Mouse (Mus musculus) kidney, adult 8-10 months (tissue): ENCODE measurements around the gene Fth1.

Source experiments
- DNase-seq, 2 experiments: peaks; one replicate each; pipeline ENCODE4 v3.0.0; 2022

Gene Fth1

DNA sequence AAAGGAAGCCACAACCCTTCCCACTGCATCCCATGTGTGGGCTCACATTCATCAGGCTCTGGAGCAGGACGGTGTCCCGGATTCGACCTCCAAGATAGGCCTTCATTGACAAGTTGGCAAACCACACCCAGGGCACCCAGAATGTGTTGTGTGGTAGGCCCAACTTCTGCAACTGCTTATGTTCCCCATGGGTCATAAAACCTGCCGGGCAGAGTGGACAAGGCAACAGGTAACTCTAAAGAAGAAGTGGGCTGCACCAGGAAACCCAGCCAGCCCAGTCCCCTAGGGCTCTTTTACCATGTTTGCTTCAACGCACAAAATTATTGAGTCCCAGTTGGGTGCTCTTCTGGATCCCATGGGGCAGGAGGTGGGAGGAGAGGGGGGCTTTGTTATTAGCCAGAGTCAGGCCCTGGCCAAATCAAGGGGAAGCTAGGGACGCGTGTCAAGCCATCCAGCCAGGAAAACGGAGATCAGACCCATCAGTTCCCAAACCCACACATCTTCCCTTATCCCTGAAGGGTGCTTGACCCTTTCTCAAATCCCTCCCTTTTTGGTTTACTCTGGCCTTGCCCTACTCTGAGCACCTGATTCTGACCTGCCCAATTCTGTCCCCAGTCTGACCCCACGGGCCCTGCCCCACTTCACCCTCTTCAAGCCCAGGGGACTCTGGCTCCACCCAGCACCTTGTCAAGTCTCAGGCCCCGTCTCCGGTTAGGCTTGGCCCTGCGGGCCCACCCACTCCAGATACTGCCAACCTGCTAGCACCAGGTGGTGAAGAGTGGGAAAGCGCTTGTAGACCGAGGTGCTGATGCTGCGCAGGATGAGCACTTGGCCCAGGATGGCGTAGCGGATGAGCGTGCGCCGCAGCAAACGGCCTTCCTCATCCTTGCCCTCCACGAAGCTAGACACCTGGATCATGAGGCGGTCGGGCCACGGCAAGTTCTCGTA lies 11.9 kb downstream of the Fth1 start:
- DNase-seq, result no peak

DNA sequence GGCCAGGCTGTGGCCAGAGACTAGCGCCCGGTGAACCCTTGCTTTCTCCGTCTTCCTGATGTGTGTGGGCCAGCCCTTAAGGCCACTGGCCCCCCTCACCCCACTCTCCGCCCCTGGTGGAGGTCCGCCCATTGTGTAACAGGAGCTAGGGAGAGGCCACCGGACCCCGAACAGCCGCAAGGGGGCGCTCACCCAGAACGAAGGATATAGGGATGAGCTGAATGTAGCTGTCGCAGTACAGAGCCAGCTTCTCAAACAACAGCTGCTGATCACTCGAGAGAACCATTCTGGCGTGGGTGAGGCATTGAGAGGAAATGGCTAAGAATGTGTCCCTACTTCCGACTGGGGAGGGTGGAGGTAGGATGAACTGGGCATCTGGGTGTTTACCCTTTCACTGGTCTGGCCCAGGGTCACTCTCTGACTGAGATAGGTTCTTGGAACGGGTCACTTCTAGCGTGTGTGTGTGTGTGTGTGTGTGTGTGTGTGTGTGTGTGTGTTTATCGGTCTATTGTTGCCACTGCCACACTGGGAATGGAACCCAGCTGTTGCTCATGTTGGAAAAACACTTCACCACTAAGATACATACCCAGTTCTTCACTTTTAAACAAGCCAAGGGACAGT lies 12.7 kb downstream of the Fth1 start:
- peak; percentile 81 to 91 for DNase-seq

DNA sequence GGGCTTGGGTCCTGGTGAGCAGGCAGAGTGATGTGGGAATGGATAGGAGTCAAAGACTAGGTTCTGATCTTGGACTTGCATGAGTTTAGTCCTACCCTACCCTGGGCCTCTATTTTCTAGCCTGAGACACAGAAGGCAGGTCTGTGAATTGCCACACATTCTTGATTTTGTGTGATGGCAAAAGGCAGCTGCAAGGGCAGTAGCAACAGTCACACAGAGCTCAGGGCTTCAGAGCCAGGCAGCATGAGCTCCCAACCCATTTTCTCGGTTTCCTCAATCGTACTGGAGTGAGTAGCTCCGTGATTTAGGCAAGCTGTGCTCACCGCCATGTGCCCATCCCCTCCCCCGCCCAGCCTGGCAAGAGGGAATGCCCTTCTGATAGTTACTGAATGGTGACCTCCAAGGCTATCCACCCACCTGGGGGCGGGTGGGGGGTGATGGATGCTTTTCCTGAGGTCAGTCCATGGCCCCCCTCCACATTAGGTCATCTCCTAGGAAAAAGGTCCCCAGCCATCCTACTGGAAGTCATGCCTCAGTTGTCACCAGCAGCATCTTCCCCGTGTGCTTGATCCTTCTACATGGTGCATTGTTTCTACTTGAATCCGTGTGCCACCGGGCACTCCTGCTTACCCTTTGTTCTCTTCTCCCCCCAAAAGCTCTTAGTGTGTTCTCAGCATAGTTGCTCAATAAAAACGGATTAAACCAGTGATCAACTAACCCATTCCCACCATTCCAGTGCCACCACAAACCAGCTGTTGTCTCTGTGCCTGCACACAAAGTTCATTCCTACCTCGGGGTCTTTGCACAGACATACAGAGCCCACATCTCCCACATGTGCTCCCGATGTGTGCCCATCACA lies 17.0 kb downstream of the Fth1 start:
- DNase-seq, result no peak

DNA sequence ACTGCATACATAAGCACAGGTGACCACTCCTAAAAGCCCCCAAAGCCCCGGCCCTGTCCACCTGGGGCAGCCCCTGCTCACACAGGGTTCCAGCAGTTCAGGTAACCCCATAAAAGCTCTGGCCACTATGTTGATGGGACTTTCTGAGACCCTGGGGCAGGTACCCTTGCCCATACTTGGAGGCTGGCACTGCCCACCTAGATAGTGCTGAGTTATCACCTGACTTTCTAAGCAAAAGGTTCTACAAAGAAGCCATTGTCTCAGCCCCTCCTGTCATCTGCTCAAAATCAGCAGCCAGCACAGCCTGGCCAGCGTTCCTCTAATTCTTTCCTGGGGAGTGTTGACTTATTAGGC lies 17.6 kb downstream of the Fth1 start:
- DNase-seq, result no peak

DNA sequence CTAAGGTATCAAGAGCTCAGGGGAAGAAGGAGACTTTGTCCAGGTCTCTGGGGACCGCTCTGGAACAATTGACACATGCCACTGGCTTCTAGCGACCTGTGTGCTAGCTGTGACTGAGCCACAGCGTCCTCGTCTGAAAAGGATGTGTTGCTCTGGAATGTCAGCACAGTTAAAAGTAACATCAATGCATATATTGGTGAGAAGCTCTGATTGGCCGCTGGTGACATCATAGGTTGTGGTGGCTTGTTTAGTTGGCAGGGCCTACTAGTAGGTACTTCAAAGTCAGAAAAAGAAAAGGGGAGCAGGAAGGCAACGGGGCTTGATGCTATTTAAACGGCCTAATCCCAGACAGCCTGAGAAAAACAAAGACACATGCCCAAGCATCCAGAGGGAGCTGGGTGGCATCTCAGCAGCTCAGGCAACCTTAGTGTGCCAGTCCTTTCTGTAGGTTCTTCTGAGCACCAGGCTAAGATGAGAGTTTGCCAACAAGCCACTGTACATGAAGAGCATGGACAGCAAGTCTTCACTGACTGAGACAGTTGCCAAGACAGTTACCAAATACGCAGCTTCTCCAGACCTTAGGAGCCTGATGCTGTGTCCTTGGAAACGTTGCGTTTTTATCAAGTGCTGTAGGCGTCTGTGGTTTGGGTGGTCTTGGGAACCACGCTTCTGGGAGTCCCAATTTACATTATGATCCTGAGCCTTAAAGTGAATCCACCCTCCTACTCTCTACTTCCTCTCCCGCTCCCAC lies 18.5 kb downstream of the Fth1 start:
- no peak for DNase-seq

DNA sequence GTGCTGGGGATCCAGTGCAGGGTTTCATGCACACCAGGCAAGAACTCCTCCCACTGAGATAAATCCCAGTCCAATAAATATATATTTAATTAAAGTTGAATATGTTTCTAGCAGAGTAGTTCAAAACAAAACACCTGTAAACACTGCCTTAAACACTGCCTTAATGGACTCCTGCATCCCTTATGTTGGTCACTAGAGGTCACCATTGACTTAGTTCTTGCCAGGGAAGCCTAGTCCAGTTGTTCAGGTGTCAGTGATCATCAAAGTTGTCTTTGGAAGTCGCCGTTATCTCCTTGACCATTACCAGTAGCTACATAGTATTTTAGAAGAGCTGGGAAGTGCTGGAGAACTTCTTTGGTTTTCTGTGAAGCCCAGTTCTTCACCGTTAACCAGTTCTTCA lies 19.9 kb downstream of the Fth1 start:
- DNase-seq, result peak in 1 of 2 experiments; percentile 53

DNA sequence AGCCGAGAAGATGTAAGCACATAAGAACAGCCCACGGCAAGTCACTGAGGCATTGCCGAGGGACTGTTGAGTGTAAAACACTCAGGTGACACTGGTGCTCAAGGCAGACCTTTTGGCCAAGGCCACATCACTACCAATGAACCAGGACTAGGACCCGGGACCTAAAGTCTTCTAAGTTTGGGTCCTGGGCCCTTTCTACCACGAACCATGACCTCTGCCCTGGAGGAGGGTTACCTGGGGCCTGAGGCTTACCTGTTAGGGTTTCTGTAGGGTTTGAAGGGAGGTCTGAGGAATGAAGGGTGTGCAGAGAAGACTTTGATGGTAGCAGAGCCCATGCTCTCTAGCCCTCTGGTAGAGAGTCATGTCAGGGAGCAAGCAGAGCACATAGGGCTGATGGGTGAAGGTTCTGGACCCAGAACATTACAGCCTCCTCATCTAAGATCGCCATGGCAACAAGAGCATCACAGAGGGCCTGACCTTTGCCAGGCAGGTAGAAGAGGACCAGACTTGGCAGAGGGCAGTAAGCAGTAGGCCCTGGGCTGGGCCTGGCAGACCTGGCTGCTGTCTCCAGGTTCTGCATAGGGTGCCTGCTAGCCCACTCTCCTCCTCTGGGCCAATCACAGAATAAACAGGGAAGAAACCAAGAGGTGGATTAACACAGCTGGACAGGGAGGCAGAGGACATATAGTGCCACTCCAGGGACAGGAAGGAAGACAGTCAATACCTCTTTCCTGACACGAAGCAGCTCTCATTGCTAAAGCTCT lies 21.0 kb downstream of the Fth1 start, which contains the start of the genes Best1 and Rab3il1:
Gene Best1, minus strand, starts transcription at position 428 of the 764 bp plus-strand sequence.
Gene Rab3il1, plus strand, starts transcription at position 464 of the 764 bp plus-strand sequence.
- no peak for DNase-seq

DNA sequence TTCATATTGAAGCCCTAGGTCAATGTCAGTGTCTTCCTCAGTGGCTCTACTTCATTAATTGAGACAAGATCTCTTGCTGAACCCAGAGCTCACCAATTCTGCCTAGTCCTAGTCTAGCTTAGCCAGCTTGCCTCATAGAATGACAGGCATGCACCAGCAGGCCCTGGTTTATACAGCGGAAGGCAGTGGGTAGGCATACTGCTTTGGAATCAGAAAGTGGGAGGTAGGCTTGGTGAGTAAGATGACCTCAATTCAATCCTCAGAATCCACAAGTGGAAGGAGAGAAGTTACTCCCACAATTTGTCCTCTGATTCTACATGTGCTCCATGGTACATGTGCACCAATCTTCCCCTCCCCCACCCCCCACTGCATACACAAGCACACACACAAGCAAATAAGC lies 23.3 kb downstream of the Fth1 start:
- no peak for DNase-seq

DNA sequence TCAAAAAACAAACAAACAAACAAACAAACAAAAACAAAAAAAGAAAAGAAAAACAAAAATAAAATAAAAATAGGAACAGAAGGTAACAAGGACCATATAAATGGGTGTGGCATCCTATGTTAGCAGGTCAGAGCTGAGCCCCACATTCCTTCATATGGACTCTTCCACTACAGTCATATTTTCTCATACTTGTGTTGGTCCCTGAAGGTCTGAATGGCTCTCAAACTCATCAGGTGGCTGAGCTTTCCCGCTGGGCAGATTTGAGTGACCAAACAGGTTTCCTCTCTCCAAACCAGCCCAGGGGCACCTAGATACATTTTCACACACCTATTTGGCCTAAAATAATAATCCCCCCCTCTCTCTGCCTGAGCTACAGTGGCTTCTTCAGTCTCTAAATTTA lies 31.0 kb downstream of the Fth1 start:
- DNase-seq, result no peak

DNA sequence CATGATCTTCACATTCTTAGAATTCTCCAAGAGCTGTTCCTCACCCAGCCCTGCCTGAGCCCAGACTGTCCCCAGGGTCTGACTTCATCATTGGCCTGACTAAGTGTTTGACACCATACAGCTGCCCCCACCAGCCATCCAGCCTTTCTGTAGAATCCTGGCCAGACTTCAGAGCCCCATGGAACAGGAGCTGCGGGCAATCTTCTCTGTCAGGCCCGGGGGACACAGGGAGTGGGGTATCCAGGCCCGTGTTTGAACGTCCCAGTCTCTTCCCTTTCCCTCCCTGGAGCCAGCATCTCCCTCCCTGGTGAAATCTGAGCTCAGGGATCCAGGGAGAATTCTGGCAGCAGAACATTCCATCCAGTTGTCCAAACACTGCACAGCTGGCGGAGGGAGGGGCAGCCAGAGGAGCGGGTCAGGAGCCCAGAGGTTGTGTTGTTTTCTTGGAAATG lies 32.5 kb downstream of the Fth1 start:
- DNase-seq, result no peak

DNA sequence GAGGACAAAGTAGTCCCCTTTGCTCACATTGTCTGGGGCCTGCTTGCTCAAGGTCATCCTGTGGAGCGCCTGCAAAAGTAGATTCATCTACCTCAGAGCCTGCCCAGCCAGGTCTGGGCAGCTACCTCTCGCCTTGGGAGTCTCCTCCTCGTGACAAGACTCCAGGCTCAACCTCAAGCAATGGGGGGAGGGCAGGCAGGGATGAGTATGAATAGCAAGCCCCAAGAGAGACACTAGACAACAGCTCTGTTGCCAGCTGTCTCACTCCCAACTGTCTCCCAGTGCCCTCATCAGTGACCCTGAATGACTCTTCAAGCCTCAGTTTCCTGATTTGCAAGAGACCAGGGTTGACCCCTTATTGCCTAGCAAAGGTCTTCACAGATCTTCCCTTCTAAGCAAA lies 33.0 kb downstream of the Fth1 start:
- DNase-seq, result no peak

DNA sequence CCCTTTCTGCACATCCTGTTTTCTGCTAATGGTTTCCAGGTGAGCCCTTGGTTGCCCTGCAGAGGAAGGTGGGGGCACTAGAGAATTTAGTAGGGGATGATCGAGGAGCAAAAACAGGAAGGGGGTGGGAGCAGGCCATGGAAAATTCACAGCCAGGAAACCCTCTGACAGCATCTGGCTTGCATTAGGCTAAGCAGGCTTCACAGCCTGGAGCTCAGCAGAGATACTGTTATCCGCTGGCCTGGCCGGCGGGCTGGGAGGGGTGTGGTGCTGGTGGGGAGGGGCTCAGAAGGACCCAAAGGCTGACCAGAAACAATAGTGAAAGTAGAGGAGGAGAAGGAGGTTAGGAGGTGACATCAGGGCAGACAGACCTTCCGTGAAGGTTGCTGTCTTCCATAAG lies 33.5 kb downstream of the Fth1 start:
- DNase-seq, result no peak

DNA sequence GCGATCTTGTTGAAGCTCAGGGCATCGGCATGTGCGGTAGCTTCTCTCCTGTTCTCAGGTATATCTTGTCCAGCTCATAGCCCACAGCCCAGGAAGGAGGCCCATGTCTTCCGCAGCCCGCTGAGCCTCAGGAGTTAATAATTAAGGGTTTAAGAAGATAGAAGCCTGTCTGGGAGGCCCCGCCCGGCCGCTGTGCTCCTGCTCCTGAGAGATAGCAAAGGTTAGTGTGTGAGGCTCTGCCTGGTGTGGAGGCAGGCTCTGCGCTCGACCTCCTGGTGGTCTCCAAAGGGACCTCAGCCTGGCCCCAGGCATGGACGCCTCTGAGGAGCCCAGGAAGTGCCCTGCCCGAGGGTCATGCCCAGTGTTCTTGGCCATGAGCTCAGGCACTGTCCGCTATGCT lies 34.4 kb downstream of the Fth1 start:
- DNase-seq, result peak; percentile 72 to 75

DNA sequence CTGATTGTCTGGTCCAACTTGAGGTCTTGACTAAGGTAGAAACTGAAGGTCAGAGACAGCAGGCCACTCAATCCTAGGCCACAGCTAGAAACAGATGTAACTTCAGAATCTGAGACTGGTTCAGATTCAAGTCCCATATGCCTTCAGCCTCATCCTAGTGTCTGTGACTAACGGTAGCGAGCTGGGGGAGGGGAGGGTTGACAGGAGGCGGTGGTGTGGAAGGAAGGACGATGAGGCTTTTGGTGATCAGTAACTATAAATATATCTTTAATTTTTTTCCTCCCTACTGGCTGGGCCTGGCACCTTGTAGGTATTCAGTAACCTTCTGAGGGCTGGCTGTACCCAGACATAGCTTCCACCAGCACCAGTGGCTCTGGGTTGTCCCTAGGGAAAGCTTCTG lies 35.0 kb downstream of the Fth1 start:
- DNase-seq, result no peak

DNA sequence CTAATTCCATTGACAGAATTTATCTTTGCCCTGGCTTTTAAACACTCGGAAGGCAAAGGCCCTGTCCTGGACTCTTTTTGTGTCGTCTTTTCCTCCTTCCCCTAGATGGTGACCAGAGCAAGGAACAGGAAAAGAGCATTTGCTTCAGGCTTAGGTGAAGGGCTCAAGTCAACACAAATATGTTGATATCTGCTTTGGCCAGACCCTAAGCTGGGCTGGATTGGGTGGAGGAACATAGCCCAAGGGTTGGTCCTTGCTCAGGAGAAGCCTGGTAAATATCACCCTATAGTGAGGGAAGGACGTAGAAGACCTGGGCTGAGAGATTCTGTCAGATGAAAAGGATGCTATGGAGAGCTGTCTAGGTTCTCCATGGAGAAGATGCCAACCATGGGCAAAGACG lies 35.8 kb downstream of the Fth1 start:
- no peak for DNase-seq

DNA sequence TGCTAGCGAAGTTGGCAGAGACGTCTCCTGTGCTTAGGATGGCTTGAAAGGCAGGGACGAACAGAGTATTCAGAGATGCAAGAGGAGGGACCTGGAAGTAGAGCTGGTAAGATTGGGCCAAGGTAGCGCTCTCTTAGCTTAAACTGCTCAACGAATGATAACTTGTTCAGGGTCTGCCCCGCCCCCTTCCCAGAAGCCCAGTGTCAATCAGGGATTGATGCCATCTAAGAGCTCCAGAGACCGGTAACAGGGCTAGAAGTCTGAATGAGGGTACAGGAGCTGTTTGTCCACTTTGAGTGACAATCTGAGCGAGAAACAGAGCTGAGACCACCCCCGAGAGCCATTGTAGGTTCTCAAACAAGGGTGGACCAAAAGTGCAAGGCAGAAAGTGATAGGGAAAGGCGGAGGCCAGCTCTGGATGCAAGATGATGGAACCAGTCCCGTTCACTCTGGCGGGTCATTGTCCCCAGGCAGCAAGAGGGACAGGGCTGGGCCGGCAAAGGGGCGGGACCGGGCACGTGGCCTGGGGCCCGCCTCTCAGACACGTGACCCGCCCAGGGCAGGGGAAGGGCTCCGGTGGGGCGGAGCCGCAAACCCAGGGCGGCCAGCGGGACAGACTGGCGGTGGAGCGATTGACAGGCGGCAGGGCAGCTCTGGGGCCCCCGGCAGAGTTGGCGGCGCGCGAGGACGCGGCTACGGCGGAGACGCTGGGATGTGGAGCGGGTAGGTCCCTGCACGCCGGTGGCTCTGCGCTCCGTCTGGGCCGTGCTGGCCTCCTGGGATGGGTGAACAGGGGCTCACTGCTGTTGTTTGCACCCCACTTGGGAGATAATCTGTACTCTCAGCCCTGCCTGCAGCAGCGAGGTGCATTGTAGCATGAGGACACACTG lies 37.5 kb downstream of the Fth1 start:
- DNase-seq, result peak; percentile 92

DNA sequence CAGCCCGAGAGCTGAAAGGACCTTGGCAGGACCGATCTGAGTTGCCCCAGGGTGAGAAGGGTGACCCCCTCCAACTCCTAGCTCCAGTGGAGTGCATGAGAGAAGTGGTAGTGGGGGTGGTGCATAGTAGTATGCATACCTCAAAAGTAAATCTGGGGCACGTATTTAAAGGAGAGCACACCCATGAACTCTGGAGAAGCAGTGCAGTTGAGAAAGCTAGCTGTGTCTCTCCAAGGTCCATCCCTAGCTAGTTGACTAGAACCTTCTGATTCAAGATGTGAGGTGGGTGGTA lies 38.1 kb downstream of the Fth1 start:
- peak in 1 of 2 experiments; percentile 29 for DNase-seq

DNA sequence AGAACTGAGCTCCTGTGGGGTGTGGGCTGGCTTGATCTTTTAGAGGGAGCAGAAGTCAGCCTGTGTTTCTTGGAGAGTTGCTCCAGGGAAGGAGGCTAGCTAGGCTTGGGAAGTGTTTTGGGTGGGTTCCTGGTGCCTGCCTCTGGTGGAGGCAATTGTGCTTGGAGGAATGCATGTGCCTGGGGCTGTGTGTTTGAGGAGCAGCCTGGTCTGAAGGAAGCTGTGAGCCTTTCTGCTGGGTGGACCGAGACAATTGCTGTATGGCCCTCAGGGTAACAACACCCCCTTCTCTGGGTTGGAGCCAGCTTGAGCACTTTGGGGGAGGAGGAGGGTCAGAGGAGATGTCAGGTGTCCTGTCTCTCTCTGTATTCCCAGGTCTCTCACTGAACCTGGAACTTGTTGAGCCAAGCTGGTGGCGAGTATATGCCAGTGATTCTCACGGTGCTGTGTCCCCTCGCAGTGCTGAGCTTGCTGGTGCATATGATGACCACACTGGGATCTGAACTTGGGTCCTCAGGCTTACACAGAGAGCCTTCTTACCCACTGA lies 38.9 kb downstream of the Fth1 start:
- peak in 1 of 2 experiments; percentile 3 for DNase-seq

DNA sequence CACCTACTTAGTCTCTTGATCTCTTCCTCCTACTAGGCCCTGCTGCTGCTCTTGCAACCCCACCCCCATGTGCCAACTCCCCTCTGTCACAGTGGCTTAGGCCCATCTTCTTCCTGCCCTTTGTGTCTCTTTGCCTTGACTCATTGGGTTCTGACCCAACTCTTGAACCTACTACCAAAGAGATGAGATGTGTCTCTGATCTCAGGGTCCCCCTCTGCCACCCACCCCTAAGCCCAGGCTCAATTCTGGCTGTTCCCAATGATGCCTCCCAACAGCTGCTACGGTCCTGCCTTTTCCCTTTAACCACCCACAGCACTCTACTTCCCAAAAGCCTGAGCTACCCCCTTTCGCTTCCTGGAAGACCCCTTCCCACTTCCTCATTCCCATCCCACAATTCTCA lies 41.6 kb downstream of the Fth1 start:
- peak in 1 of 2 experiments; percentile 5 for DNase-seq
